Mouse (Mus musculus) C3H10T1/2 (cell line): ENCODE data around the gene Adh5. TPM values are rescaled to one million over a fixed set of nuclear protein-coding genes. Genes with fewer than 3 reads are reported as not detected.

Experiments
- polyA plus RNA-seq, 2 experiments: library from polyadenylated mRNA; unstranded; fragments of >200 nt; fragmentation: generic; extraction: Trizol; gene quantifications; one replicate each; pipeline ENCODE4 v1.2.1; 2012; ENCODE audit warnings: missing spikeins in 2 of 2

The Adh5 gene
- polyA plus RNA-seq: 10 to 100 TPM; 31.1 to 89.7 TPM

GRCm38 (mm10) chr3:138442612-138443464 is at the start of gene Adh5:
Gene Adh5, plus strand, starts transcription at chr3:138443093.

GRCm38 (mm10) chr3:138415121-138415690 is 27.7 kb upstream of the Adh5 start, which contains the start of gene Adh4:
Gene Adh4, plus strand, starts transcription at chr3:138415466.

GRCm38 (mm10) chr3:138489327-138490033 is 46.6 kb downstream of the Adh5 start, which contains the start of gene Metap1:
Gene Metap1, minus strand, starts transcription at chr3:138489515.

Other genes with a start within 250 kb of the Adh5 start
- gene 4930579F01Rik, start 249.3 kb upstream of the Adh5 start, polyA plus RNA-seq: not detected
- 10 to 100 TPM in 1 of 2 experiments, 1 to 10 TPM in 1; 1.9 to 11.7 TPM for gene Adh7, start 225.3 kb upstream of the Adh5 start, polyA plus RNA-seq
- 1 to 10 TPM in 1 of 2 experiments, under 1 TPM in 1; 0.26 to 9.7 TPM for gene Adh1, start 182.1 kb upstream of the Adh5 start, polyA plus RNA-seq
- gene Adh6a, start 129.8 kb upstream of the Adh5 start, polyA plus RNA-seq: not detected
- gene Adh6b, start 101.3 kb upstream of the Adh5 start, polyA plus RNA-seq: not detected
- gene Adh4, start 27.6 kb upstream of the Adh5 start, polyA plus RNA-seq: not detected
- gene Metap1, start 46.4 kb downstream of the Adh5 start, polyA plus RNA-seq: 10 to 100 TPM in 1 of 2 experiments, 1 to 10 TPM in 1; 3.8 to 14.4 TPM
- 10 to 100 TPM; 22.4 to 44.2 TPM for gene Eif4e, start 83.1 kb downstream of the Adh5 start, polyA plus RNA-seq